Mouse (Mus musculus): ENCODE data around the gene Batf3. TPM values are rescaled to one million over a fixed set of nuclear protein-coding genes. Genes with fewer than 3 reads are reported as not detected.
"Not testable (repeated sequence)": the region's sequence is repeated elsewhere in the genome, so short reads cannot be mapped to it uniquely, and the experiment has no call there.

Batf3 gene
- polyA plus RNA-seq, 1 experiment from 2014 or later: 2.2 TPM

GRCm38 (mm10) chr1:191135406-191135805 is 37.8 kb downstream of the Batf3 start:
- no peak overlapping the region for H3K4me2 ChIP-seq (ENCODE audit: low read depth, low read length)
- no peak overlapping the region for H3K4me3 ChIP-seq (ENCODE audit: low read depth, low read length)
- H3K4me1 ChIP-seq (ENCODE audit: control insufficient read depth, insufficient read depth, low read length): no peaks in the 10 kb centered on the region
- no peaks in the 10 kb centered on the region for H3K9me3 ChIP-seq (ENCODE audit: control insufficient read depth, low read length)
- H3K36me3 ChIP-seq (ENCODE audit: control insufficient read depth, insufficient read depth, low read length): no peaks in the 10 kb centered on the region
- no peak overlapping the region for H3K9ac ChIP-seq (replicated peaks; ENCODE audit: low read depth, low read length)
- no peaks in the 10 kb centered on the region for H3K27me3 ChIP-seq (ENCODE audit: control insufficient read depth, insufficient read depth, low read length)
- no peak overlapping the region for H3K27ac ChIP-seq (ENCODE audit: low read depth, low read length)
- 62% methylated on average over 4 of the region's 4 CpGs for WGBS
- ATAC-seq (ENCODE audit: low read depth): no peak

- H3K27ac ChIP-seq (ENCODE audit: low read depth, low read length): no peak overlapping the region
These were observed 40.8 kb downstream of the Batf3 start for GRCm38 (mm10) chr1:191138436-191138835.

GRCm38 (mm10) chr1:191138874-191139495 is 41.3 kb downstream of the Batf3 start:
- H3K4me3 ChIP-seq (ENCODE audit: low read depth, low read length): no peak overlapping the region
- H3K27me3 ChIP-seq (ENCODE audit: control insufficient read depth, insufficient read depth, low read length): no peaks in the 10 kb centered on the region
- WGBS: 69% methylated on average over 7 of the region's 7 CpGs
- H3K4me2 ChIP-seq (ENCODE audit: low read depth, low read length): no peak overlapping the region
- H3K9ac ChIP-seq (replicated peaks; ENCODE audit: low read depth, low read length): no peak overlapping the region
- H3K9me3 ChIP-seq (ENCODE audit: control insufficient read depth, low read length): no peaks in the 10 kb centered on the region
- no peak overlapping the region for H3K27ac ChIP-seq (ENCODE audit: low read depth, low read length)
- H3K36me3 ChIP-seq (ENCODE audit: control insufficient read depth, insufficient read depth, low read length): no peaks in the 10 kb centered on the region
- no peak for ATAC-seq (ENCODE audit: low read depth)
- no peaks in the 10 kb centered on the region for H3K4me1 ChIP-seq (ENCODE audit: control insufficient read depth, insufficient read depth, low read length)

More at GRCm38 (mm10) chr1:191138436-191138835, 40.8 kb downstream of the Batf3 start:
- H3K4me2 ChIP-seq (ENCODE audit: low read depth, low read length): no peak overlapping the region
- no peaks in the 10 kb centered on the region for H3K27me3 ChIP-seq (ENCODE audit: control insufficient read depth, insufficient read depth, low read length)
- no peak overlapping the region for H3K4me3 ChIP-seq (ENCODE audit: low read depth, low read length)
- no peak overlapping the region for H3K9ac ChIP-seq (replicated peaks; ENCODE audit: low read depth, low read length)
- WGBS: 90% methylated on average over 4 of the region's 4 CpGs
- no peaks in the 10 kb centered on the region for H3K4me1 ChIP-seq (ENCODE audit: control insufficient read depth, insufficient read depth, low read length)
- no peak for ATAC-seq (ENCODE audit: low read depth)
- H3K9me3 ChIP-seq (ENCODE audit: control insufficient read depth, low read length): no peaks in the 10 kb centered on the region
- no peaks in the 10 kb centered on the region for H3K36me3 ChIP-seq (ENCODE audit: control insufficient read depth, insufficient read depth, low read length)

- 88% methylated on average over 8 of the region's 8 CpGs for WGBS
- H3K9ac ChIP-seq (replicated peaks; ENCODE audit: low read depth, low read length): no peak overlapping the region
- no peaks in the 10 kb centered on the region for H3K9me3 ChIP-seq (ENCODE audit: control insufficient read depth, low read length)
- H3K27me3 ChIP-seq (ENCODE audit: control insufficient read depth, insufficient read depth, low read length): no peaks in the 10 kb centered on the region
- no peak overlapping the region for H3K4me2 ChIP-seq (ENCODE audit: low read depth, low read length)
- H3K4me1 ChIP-seq (ENCODE audit: control insufficient read depth, insufficient read depth, low read length): no peaks in the 10 kb centered on the region
- no peaks in the 10 kb centered on the region for H3K36me3 ChIP-seq (ENCODE audit: control insufficient read depth, insufficient read depth, low read length)
- ATAC-seq (ENCODE audit: low read depth): no peak
- no peak overlapping the region for H3K4me3 ChIP-seq (ENCODE audit: low read depth, low read length)
- no peak overlapping the region for H3K27ac ChIP-seq (ENCODE audit: low read depth, low read length)
These were observed 43.3 kb downstream of the Batf3 start for GRCm38 (mm10) chr1:191140983-191141382.

- not testable (repeated sequence) for H3K9me3 ChIP-seq (ENCODE audit: control insufficient read depth, low read length); H3K9ac ChIP-seq (replicated peaks; ENCODE audit: low read depth, low read length); H3K4me3 ChIP-seq (ENCODE audit: low read depth, low read length); H3K36me3 ChIP-seq (ENCODE audit: control insufficient read depth, insufficient read depth, low read length); ATAC-seq (ENCODE audit: low read depth); H3K4me1 ChIP-seq (ENCODE audit: control insufficient read depth, insufficient read depth, low read length); H3K4me2 ChIP-seq (ENCODE audit: low read depth, low read length); H3K27me3 ChIP-seq (ENCODE audit: control insufficient read depth, insufficient read depth, low read length); H3K27ac ChIP-seq (ENCODE audit: low read depth, low read length)
- 90% methylated on average over 5 of the region's 5 CpGs for WGBS
These were observed 51.8 kb downstream of the Batf3 start for GRCm38 (mm10) chr1:191149489-191149888.

- no peak for ATAC-seq (ENCODE audit: low read depth)
- H3K27ac ChIP-seq (ENCODE audit: low read depth, low read length): no peak overlapping the region
- H3K27me3 ChIP-seq (ENCODE audit: control insufficient read depth, insufficient read depth, low read length): no peaks in the 10 kb centered on the region
- H3K36me3 ChIP-seq (ENCODE audit: control insufficient read depth, insufficient read depth, low read length): no peaks in the 10 kb centered on the region
- H3K4me2 ChIP-seq (ENCODE audit: low read depth, low read length): no peak overlapping the region
- H3K9me3 ChIP-seq (ENCODE audit: control insufficient read depth, low read length): no peaks in the 10 kb centered on the region
- H3K4me1 ChIP-seq (ENCODE audit: control insufficient read depth, insufficient read depth, low read length): no peaks in the 10 kb centered on the region
- 81% methylated on average over 8 of the region's 8 CpGs for WGBS
- H3K4me3 ChIP-seq (ENCODE audit: low read depth, low read length): no peak overlapping the region
- H3K9ac ChIP-seq (replicated peaks; ENCODE audit: low read depth, low read length): no peak overlapping the region
These were observed 53.4 kb downstream of the Batf3 start for GRCm38 (mm10) chr1:191150924-191151605.

- ATAC-seq (ENCODE audit: low read depth): no peak
- WGBS: 10% methylated on average over 4 of the region's 4 CpGs
- Histone ChIP-seq H3K9me3 (ENCODE audit: control insufficient read depth, low read length) (no peaks in the 10 kb centered on the region), H3K36me3 (ENCODE audit: control insufficient read depth, insufficient read depth, low read length) (no peaks in the 10 kb centered on the region), H3K4me3 (ENCODE audit: low read depth, low read length) (no peak overlapping the region), H3K9ac (replicated peaks; ENCODE audit: low read depth, low read length) (no peak overlapping the region), H3K4me1 (ENCODE audit: control insufficient read depth, insufficient read depth, low read length) (no peaks in the 10 kb centered on the region), H3K27ac (ENCODE audit: low read depth, low read length) (no peak overlapping the region), H3K27me3 (ENCODE audit: control insufficient read depth, insufficient read depth, low read length) (no peaks in the 10 kb centered on the region), H3K4me2 (ENCODE audit: low read depth, low read length) (no peak overlapping the region)
These were observed 55.4 kb downstream of the Batf3 start for GRCm38 (mm10) chr1:191153052-191153451.

GRCm38 (mm10) chr1:191154314-191154713 is 56.7 kb downstream of the Batf3 start:
- Histone ChIP-seq H3K9ac (replicated peaks; ENCODE audit: low read depth, low read length) (no peak overlapping the region), H3K27me3 (ENCODE audit: control insufficient read depth, insufficient read depth, low read length) (no peaks in the 10 kb centered on the region), H3K27ac (ENCODE audit: low read depth, low read length) (no peak overlapping the region), H3K9me3 (ENCODE audit: control insufficient read depth, low read length) (no peaks in the 10 kb centered on the region), H3K4me2 (ENCODE audit: low read depth, low read length) (no peak overlapping the region), H3K4me1 (ENCODE audit: control insufficient read depth, insufficient read depth, low read length) (no peaks in the 10 kb centered on the region), H3K4me3 (ENCODE audit: low read depth, low read length) (no peak overlapping the region), H3K36me3 (ENCODE audit: control insufficient read depth, insufficient read depth, low read length) (no peaks in the 10 kb centered on the region)
- 65% methylated on average over 3 of the region's 3 CpGs for WGBS
- no peak for ATAC-seq (ENCODE audit: low read depth)
